Mouse (Mus musculus) cerebellum, adult 9-11 months (tissue): Measurements from ENCODE around the gene Rad51b.

ENCODE experiments used
- DNase-seq: peaks from one replicate; pipeline ENCODE4 v3.0.0; 2022

The Rad51b gene

DNA sequence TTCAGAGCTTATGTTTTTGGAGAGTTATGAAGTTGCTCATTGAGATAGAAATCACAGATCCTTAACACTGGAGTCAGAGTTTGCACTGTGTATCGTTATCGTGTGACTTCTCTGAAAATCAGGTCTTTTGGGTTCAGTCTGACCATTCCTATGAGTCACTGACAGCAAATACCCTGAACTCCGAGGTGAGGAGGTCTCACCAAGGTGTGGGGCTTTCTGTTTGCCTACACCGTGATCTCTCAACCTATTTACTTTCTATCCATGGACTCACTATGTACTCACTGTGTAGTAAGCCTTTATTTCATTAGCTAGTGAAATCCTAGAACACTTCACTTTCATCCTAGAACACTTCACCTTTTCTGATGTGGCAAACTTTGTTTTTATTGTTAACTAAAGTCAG is 34.6 kb downstream of the Rad51b start:
- DNase-seq, result no peak

DNA sequence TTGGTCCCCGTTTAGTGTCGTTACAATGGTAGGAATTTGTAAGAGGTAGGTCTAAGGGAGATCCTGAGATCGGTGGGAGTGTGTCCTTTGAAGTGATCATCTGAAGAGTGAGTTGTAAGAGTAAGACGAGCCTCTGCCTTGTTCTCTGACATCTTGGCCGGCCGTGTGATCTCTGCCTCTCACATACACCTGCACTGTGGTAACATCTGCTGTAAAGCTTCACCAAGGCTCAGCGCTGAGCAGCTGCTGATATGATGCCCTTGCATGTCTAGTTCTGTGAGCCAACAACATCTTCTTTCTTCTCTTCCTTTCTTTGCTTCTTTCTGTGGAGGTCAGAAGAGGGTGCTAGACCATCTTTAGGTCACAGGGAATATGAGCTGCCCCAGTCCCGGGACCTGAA is 41.7 kb downstream of the Rad51b start:
- no peak for DNase-seq

DNA sequence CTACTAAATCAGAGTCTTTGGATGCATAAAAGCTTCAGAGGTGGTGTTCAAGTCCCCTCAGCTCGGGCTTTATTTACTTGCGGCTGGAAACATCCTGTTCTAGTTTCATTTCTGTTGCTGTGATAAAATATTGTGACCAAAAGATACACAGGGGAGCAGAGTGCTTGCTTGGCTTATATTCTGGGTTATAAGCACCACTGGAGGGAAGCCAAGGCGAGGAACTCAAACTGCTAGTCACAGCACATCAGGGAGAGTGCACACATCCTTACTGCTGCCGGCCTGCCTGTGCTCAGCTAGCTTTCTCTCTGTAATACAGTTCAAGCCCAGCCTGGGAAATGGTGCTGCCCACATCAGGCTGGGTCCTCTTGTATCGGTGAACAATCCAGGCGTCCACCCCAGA is 43.4 kb downstream of the Rad51b start:
- no peak for DNase-seq

DNA sequence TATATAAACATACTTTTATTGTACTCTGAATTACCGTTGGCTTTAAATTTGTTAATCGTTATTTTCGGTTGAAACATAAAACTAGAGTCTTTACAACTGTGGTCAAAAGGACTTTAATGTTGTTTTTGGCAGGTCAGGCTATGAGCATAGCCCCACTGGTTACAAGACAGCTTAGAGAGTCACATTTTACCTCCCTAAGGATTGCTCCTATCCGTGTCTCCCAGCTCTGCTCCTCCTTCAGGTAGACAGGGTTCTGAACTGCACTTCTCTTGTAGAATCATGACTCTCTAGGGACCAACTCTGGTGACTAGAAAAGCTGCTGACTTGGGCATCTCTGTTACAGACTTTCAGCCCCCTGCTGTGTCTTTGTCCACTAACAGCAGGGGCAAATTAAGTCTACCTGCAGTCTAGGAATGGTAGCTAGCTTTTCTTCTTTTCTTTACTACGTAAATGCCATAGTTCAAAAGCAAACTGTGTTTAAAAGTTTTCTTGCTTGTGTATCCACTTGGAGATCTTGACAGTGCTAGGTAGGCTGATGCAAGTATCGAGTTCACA is 44.3 kb downstream of the Rad51b start:
- DNase-seq, result no peak

DNA sequence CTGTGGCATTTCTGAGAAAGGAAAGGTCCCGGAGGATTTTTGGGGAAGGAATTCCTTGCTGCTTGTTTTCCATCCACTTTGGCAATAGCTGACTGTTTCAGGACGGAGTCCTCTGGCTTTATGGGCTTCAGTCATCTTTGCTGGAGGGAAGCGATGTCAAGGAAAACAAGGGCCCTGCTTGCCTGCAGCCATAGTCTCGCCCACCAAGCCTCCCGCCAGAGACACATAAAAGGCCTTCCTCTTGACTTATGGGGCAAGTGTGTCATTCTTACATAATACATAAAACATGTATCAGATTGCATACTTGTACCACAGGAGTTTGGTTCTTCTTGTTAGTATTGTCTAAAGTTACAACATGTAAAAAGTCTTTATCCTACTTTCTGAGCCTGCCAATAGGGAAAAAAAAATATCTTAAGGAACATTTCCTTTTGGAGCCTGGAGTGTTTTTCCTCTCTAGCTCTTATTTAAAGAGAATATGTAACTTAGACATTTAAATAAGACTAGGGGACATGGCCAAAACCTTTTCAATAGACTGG is 49.2 kb downstream of the Rad51b start:
- no peak for DNase-seq

DNA sequence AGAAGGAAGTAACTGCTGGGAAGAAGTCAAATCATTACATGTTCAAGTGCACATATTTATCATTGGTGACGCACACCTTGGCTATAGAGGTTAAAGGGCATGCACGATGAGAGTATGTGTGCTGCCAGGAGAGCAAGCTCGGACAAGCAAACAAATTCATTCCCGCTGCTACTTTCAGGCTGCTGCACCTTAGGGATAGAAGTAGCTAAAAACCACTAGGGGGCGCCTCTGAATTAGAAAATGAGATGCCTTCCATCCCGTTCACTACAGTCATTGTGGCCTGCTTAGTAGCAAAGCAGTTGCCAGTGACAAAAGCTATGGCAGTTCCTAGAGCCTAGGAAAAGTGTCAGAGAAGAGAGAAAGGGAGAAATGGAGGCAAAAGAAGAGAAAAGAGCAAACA is 50.6 kb downstream of the Rad51b start:
- DNase-seq, result peak; percentile 54

DNA sequence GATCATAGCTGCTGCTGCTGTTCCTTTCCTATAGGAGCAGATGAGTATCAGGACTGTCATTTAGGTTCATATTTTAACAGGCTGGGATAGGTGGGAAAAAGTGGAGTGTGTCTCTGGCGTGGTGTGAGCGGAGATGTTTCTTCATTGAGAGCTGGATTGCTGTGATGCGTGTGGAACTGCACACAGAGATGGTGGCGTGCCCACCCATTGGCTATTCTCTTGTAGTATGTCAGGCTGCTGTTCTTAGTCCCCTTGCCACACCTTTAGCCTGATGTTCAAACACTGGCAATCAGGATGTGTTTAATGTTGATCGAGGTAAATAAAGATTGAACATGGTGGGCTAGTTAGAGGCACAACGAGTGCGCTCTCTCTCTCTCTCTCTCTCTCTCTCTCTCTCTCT is 54.4 kb downstream of the Rad51b start:
- no peak for DNase-seq

DNA sequence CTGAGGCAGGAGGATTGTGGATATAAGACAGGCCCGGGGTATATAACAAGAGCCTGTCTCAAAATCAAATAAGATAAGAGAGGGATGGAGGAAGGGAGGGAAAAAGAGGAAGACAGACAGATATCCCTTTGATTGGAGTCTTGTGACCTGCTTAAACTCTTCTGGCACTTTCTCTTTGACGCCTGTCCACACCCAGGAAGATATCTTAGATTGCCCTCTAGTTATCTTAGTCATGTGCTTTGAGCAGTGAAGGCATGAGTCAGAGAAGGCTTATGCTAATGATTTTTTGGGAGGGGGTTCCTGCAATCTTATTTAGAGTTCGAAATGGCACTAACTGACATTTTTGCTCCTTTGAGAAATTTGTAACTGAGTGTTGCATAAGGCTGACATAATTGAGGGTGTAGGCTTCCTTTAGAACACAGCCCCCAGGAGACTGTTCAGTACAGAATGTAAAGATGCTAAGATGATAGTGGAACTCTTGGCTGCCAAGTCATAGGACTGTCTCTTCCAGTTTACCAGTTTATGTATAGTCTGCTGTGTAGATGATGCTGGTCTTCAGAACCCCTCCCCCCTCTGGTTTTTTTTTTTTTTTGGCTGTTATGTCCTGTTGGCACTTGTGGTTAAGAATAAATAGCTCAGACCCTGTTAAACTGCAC is 55.1 kb downstream of the Rad51b start:
- DNase-seq, result no peak

DNA sequence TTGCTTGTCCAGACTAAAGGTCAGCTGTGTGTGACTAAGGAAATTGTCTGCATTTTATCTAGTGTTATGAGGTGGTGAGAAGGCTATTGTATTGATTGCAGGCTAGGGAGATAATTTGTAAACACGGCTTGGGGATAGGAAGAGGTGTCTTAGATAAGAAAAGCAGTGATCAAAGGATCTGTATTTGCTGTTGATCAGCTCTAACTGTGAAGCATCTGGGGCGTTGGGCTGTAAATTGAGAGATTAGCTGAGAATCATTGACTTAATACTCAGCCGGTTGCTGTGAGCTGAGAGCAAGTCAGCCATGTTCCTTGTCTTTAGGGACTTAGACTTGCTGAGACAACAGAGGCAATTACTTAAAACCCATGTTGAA is 55.6 kb downstream of the Rad51b start:
- DNase-seq, result no peak

DNA sequence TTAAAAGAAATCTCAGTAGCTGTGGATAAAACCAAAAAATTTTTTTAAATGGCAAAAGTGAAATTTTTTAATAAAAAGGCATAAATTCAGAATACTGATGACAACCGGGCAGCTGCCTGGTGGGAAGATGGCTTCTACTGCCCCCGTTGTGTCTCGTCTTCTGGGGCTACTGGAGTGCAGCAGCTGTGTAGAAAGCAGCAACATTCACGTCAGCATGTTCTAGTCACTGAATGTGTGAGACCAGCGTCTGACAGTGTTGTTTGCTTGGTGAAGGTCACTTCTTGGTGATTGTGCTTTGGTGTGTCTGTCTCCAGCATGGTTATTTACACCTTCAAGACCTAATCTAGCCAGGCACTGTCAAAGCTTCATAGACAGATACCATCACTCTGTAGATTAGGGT is 56.3 kb downstream of the Rad51b start:
- no peak for DNase-seq

DNA sequence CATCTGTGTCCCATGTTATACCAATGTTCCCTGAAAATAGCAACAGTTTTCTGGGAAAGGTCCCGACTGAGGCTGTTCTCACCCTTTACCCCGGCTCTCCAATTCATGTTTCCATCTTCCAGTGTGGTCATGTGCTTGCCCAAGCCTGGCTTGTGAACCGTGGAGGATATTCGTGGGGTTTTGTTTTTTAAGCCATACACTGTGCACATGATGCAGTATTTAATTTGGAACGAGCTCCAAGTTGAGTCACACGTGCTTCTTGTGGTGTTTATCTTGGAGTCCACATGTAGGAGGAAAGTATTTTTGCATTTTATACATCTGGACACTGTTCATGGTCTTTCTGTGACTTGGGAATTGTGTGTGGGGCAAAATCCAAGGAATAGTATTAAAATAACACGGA is 57.5 kb downstream of the Rad51b start:
- no peak for DNase-seq

DNA sequence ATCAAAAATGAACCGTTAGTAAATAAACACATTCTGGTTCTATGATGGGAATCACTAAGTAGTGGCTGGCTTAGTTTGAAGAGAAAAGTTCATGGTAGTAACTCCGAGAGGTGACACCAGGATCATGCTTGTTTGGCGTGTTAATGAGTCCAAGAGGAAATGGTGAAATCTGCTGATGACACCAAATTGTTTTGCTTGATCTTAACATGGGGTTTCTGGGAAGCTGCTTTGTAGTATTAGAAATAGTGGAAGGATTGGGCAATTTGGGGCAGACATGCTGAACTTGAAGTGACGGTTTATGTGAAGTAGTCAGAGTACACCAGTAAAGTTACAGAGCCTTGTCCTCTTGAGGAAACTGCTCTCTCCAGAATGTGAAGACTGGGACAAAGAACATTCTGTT is 59.1 kb downstream of the Rad51b start:
- no peak for DNase-seq

DNA sequence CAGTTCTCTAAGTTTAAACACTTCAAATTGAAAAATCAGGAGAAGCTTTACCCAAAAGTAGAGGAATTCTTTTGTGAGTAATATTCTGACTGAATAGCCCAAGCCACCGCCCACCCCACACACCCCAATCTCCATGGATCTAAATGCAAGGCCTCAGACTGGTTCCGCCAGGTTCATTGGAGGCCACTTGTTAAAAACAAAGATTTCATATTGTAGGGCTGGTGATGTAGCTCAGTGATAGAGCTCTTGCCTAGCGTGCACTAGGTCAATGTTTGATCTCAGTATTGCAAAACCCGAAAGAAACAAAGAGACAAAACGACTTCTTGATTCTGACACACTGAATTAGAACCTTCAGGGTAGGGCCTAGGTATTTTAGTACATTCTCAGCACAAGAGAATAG is 60.5 kb downstream of the Rad51b start:
- DNase-seq, result no peak

DNA sequence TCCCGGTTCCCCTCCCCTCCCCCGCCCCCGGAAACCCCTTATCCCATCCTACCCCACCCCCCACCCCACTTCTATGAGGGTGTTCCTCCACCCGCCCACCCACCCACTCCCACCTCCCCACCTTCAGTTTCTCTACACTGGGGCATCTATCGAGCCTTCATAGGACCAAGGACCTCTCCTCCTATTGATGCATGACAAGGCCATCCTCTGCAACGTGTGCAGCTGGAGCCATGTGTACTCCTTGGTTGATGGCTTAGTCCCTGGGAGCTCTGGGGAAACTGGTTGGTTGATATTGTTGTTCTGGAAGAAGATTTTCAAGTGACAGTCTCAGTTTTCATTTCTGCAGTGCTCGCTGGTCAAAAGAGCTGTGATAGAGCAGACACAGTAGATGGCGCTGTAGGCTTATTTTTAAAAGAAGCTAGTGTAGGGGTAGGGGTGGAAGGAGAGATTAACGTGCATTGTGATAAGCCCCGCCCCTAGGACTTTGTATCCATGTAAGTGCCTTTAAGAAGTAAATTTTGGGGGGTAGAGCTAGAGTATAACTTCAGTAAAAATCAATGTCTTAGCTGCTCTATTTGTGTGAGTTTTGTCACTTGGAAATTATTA is 61.6 kb downstream of the Rad51b start:
- DNase-seq, result peak; percentile 43

DNA sequence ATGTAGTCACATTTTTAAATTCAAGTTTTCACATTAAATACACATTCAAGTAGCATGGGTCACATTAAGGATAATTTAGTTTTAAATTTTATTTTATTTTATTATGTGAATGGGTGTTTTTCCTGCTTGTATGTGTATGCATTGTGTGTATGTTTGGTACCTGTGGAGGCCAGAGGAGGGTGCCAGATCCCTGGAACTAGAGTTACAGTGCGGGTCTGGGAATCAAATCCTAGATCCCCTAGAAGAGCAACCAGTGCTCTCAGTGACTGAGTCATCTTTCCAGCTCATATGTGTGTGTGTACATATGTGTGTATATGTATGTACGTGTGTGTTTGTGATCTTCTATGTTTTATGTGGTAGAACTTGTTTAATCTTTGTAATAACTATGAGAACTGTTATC is 62.3 kb downstream of the Rad51b start:
- DNase-seq, result no peak

DNA sequence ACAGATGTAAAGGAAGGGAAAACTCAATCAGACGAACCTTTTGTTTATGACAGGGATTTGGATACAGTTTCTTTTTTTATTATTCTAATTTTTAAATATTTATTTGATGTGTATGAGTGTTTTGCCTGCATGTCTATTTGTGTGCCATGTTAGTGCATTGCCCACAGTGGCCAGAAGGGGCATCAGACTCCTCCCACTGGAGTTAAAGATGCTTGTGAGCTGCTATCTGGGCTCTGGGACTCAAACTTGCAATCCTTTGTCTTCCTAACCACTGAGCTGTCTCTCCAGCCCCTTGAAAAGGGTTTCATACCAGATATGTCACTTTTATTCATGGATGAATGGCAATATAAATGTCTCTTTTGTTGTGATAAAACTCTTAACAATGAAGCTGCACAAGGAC is 65.1 kb downstream of the Rad51b start:
- no peak for DNase-seq

DNA sequence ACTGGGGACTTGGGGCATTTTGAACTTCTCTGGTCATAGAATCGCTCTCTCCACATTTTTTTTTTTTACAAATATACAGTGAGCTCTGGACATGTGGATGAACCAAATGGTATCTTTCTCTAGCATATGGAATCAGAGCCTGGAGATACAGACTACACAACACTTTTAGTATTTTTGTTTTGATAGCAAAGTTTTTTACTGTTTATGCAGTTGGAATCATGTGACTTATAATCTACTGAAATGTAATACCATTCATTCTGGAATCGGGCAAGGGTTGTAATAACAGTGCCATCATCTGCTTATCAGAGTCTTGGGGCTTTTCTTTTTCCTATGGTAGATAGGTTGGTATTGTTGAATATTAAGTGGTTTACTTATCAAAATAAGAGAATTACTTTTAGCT is 67.2 kb downstream of the Rad51b start:
- DNase-seq, result no peak

DNA sequence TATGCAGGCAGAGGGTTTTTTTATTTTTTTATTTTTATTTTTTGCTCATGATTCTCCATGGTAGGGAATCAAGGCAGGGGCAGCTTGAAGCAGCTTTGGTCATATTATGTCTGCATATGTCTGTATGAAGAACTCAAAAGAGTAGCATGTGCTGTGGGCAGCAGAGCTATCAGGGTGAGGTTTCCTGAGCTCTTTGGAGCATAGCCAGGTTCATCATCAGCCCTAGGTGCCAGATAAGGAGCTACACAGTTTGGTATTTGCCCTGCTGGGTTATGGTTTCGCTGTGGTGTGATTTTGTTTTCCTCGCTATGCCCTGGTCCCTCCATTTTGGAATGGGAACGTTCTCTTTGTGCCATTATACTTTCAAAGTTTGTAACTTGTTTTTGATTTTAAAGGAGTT is 71.7 kb downstream of the Rad51b start:
- DNase-seq, result no peak

DNA sequence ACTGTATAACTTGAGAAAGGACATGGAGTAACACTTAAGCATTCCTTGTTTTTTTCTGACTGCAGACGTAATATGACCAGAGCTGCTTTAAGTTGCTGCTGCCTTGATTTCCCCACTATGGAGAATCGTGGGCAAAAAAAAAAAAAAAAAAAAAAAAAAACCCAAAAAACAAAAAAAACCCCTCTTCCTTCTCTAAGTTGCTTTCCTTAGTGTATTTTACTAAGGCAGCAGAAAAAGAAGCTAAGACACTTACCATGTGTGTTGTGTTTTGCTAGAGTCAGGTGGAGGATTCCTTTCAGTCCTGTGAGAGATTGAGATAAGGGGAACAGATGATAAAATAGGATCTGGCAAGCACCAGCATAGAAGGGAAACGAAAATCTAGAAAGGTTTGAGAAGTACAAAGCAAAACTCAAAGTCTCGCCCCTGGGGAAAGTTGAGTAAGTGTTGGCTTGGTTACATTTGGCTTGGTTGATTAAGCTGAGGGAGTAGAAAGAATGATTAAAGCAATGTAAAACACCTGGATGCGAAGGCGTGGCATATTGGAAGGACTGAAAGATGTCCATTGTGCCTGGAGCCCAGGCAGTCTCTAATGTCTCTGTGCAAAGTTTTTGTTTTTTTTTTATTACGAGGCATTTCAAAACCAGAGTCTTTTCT is 72.6 kb downstream of the Rad51b start:
- DNase-seq, result no peak

DNA sequence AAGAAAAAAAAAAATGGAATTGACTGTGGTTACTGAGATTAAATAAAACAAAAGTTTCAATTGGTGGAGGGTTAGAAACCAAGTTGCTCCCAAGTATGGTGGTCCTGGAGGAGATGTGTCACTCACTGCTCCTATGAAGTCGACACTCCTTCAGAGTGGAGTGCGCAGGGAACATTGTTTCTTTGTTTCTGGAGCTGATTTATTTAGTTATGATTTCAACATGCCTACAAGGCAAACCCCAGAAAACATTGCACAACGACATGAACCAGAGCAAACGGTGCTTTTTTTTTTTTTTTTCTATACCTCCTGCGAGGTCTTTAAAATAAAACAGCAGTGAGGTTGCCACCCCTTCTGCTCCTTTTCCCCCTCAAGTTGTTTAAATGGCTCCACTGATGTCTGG is 75.6 kb downstream of the Rad51b start:
- no peak for DNase-seq

DNA sequence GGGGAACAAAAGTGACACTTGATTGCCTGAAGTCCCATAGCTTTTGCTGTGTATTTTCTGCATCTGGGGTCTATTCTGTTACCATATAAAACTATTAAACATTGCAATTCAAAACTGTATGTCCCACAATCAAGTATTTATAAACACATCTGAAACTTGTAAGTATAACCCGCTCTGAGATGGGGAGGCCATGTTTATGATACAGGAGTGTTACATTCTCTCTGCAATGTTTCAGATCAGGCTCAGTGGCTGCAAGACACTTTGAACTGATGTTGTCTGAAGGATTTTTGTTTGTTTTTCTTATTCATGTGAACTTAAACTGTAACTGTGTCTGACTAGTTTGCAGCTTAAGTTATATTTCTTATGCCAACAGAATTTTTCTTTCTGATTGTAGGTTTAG is 80.3 kb downstream of the Rad51b start:
- DNase-seq, result no peak

DNA sequence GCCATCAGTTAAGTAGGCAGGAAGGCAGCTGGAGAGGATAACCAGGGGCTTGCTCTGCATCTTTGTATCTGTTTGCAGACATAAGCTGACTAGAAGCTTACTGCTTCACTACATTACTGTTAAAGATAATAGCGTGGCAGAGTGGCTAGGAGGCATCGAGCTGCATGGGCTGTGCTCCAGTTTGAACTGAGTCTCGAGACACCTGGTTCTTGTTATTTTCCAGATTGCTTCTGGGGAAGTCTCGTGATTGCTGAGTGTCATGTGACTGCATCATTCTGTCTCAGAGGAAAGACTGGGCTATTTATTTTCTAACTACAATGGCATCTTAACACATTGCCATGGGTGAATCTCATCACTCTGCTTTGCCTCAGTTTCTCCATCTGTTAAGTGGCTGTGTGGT is 80.8 kb downstream of the Rad51b start:
- DNase-seq, result no peak

DNA sequence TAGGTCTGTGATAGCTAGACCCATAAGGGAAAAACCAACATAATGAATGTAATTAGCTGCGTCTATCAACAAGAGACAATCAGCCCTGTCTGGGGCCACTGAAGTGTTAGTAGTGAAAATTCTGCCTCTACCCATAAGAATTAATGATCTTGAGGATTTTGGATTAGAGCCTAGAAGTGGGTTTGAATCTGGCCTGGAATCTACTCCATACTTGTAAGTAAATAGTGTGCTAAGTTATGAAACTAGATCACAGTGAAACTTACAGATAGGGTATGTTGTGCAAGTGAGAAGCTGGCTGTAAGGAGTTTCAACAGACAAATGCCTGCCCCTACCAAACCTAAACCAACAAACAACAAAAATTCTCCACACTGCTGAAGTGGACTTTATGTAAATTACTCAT is 83.1 kb downstream of the Rad51b start:
- no peak for DNase-seq

DNA sequence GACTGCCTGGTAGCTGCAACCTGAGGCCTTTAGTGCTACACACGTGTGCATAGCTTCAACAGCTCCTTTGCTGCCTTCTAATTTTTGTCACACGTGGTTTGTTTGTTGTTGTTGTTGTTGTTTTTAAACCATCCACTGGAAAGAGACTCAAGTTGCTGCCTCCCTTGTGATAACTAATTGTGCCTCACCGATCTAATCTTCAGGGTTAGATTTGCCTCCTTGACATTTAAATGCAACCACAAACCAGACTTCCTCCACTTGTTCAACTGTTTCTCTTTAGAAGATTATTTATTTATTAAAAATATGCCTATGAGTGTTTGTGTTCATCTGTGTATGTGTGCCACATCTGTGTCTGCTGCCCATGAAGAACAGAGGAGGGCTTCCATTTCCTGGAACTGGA is 84.4 kb downstream of the Rad51b start:
- DNase-seq, result no peak
